Mouse (Mus musculus): ENCODE data around the gene Fam189a1.

Gene Fam189a1

GRCm38 (mm10) chr7:65046690-65047089 is 109.7 kb downstream of the Fam189a1 start:
- DNase-seq (ENCODE audit: inconsistent age in 2 of 2, low spot score in 1 of 2): no peak

GRCm38 (mm10) chr7:65044280-65044679 is 112.1 kb downstream of the Fam189a1 start:
- peak in 1 of 2 experiments; percentile 5 for DNase-seq (ENCODE audit: inconsistent age in 2 of 2, low spot score in 1 of 2)

GRCm38 (mm10) chr7:65041106-65041505 is 115.3 kb downstream of the Fam189a1 start:
- DNase-seq (ENCODE audit: inconsistent age in 2 of 2, low spot score in 1 of 2): no peak

- DNase-seq (ENCODE audit: inconsistent age in 2 of 2, low spot score in 1 of 2): no peak
Measured at GRCm38 (mm10) chr7:65031741-65032140, 124.6 kb downstream of the Fam189a1 start.

- DNase-seq (ENCODE audit: inconsistent age in 2 of 2, low spot score in 1 of 2): no peak
Measured at GRCm38 (mm10) chr7:65031195-65031594, 125.2 kb downstream of the Fam189a1 start.

GRCm38 (mm10) chr7:65029985-65030384 is 126.4 kb downstream of the Fam189a1 start:
- no peak for DNase-seq (ENCODE audit: inconsistent age in 2 of 2, low spot score in 1 of 2)

GRCm38 (mm10) chr7:65021298-65021697 is 135.1 kb downstream of the Fam189a1 start:
- DNase-seq (ENCODE audit: inconsistent age in 2 of 2, low spot score in 1 of 2): no peak

GRCm38 (mm10) chr7:65018036-65018679 is 138.2 kb downstream of the Fam189a1 start:
- no peak for DNase-seq (ENCODE audit: inconsistent age in 2 of 2, low spot score in 1 of 2)

GRCm38 (mm10) chr7:65017348-65017747 is 139.0 kb downstream of the Fam189a1 start:
- DNase-seq (ENCODE audit: inconsistent age in 2 of 2, low spot score in 1 of 2): no peak

GRCm38 (mm10) chr7:65011133-65011532 is 145.2 kb downstream of the Fam189a1 start:
- no peak for DNase-seq (ENCODE audit: inconsistent age in 2 of 2, low spot score in 1 of 2)

- no peak for DNase-seq (ENCODE audit: inconsistent age in 2 of 2, low spot score in 1 of 2)
Measured at GRCm38 (mm10) chr7:65010275-65010674, 146.1 kb downstream of the Fam189a1 start.

- DNase-seq (ENCODE audit: inconsistent age in 2 of 2, low spot score in 1 of 2): no peak
Measured at GRCm38 (mm10) chr7:65005731-65006130, 150.6 kb downstream of the Fam189a1 start.

- no peak for DNase-seq (ENCODE audit: inconsistent age in 2 of 2, low spot score in 1 of 2)
Measured at GRCm38 (mm10) chr7:64999718-65000214, 156.6 kb downstream of the Fam189a1 start.

GRCm38 (mm10) chr7:64997743-64998142 is 158.6 kb downstream of the Fam189a1 start:
- no peak for DNase-seq (ENCODE audit: inconsistent age in 2 of 2, low spot score in 1 of 2)

- DNase-seq (ENCODE audit: inconsistent age in 2 of 2, low spot score in 1 of 2): no peak
Measured at GRCm38 (mm10) chr7:64995946-64996444, 160.4 kb downstream of the Fam189a1 start.

- no peak for DNase-seq (ENCODE audit: inconsistent age in 2 of 2, low spot score in 1 of 2)
Measured at GRCm38 (mm10) chr7:64989406-64989805, 167.0 kb downstream of the Fam189a1 start.

GRCm38 (mm10) chr7:64988015-64988414 is 168.4 kb downstream of the Fam189a1 start:
- no peak for DNase-seq (ENCODE audit: inconsistent age in 2 of 2, low spot score in 1 of 2)

GRCm38 (mm10) chr7:64984468-64985120 is 171.8 kb downstream of the Fam189a1 start:
- DNase-seq (ENCODE audit: inconsistent age in 2 of 2, low spot score in 1 of 2): no peak

GRCm38 (mm10) chr7:64981511-64982235 is 174.7 kb downstream of the Fam189a1 start:
- DNase-seq (ENCODE audit: inconsistent age in 2 of 2, low spot score in 1 of 2): no peak

- DNase-seq (ENCODE audit: inconsistent age in 2 of 2, low spot score in 1 of 2): no peak
Measured at GRCm38 (mm10) chr7:64973590-64974262, 182.6 kb downstream of the Fam189a1 start.

GRCm38 (mm10) chr7:64962128-64962527 is 194.2 kb downstream of the Fam189a1 start:
- DNase-seq (ENCODE audit: inconsistent age in 2 of 2, low spot score in 1 of 2): no peak
